Mouse (Mus musculus) liver, adult 2 months (tissue): Measurements from ENCODE around the gene Prss30. TPM values are rescaled to one million over a fixed set of nuclear protein-coding genes. Genes with fewer than 3 reads are reported as not detected.
"Not testable (repeated sequence)": the region's sequence is repeated elsewhere in the genome, so short reads cannot be mapped to it uniquely, and the experiment has no call there.

Experiments
- DNase-seq: peaks from one replicate; pipeline ENCODE4 v3.0.0-alpha.2; 2011; ENCODE audit warnings: low read depth, low spot score; ENCODE audit errors: extremely low read depth
- H3K27ac ChIP-seq: fragments of 200-500 bp; replicated peaks from 2 replicates; pipeline ENCODE4 v1.5.1; 2012; ENCODE audit warnings: low read depth, mild to moderate bottlenecking, control low read depth, inconsistent platforms, low read length; ENCODE audit not compliant: insufficient read depth
- H3K27me3 ChIP-seq: fragments of 200-500 bp; 2 replicates; pipeline ENCODE4 v1.6.1; 2012; ENCODE audit warnings: mild to moderate bottlenecking, moderate library complexity, low read length, inconsistent platforms; ENCODE audit not compliant: control insufficient read depth, insufficient read depth
- H3K36me3 ChIP-seq: fragments of 200-500 bp; 2 replicates; pipeline ENCODE4 v1.6.1; 2012; ENCODE audit warnings: low read length, inconsistent platforms; ENCODE audit not compliant: control insufficient read depth, insufficient read depth
- H3K4me1 ChIP-seq: fragments of 200-500 bp; 2 replicates; pipeline ENCODE4 v1.6.1; 2011; ENCODE audit warnings: low read length; ENCODE audit not compliant: control insufficient read depth, insufficient read depth
- H3K4me3 ChIP-seq: fragments of 200-500 bp; 2 replicates; pipeline ENCODE4 v1.5.1; 2011; ENCODE audit warnings: low read depth, mild to moderate bottlenecking, control low read depth, low read length, moderate library complexity; ENCODE audit not compliant: insufficient read depth
- H3K79me2 ChIP-seq: fragments of 200-500 bp; 2 replicates; pipeline ENCODE4 v1.6.1; 2012; ENCODE audit warnings: inconsistent platforms, mild to moderate bottlenecking, low read length, moderate library complexity; ENCODE audit not compliant: control insufficient read depth, insufficient read depth
- H3K9ac ChIP-seq: fragments of 200-500 bp; 2 replicates; pipeline ENCODE4 v1.6.1; 2012; ENCODE audit warnings: low read depth, mild to moderate bottlenecking, control low read depth, inconsistent platforms, low read length
- CTCF ChIP-seq: fragments of 200-500 bp; IDR thresholded peaks from 2 replicates; pipeline ENCODE4 v1.5.1; 2011; ENCODE audit warnings: low read depth, low read length, control low read depth
- POLR2A ChIP-seq: fragments of 200-500 bp; IDR thresholded peaks from 2 replicates; pipeline ENCODE4 v1.6.1; 2011; ENCODE audit warnings: low read length, control low read depth; ENCODE audit not compliant: insufficient read depth; ENCODE audit errors: extremely low read depth
- WGBS: fragments of 180-500 bp; shearing (Covaris S2); methylation state at CpG from one replicate; pipeline ENCODE4 v1.1.7; 2018; 5-methylcytosine and 5-hydroxymethylcytosine counted together
- polyA plus RNA-seq: library from polyadenylated mRNA; depleted of rRNA; stranded (reverse); fragments of >200 nt; gene quantifications from 2 replicates; pipeline ENCODE4 v1.2.3, GENCODE M21; 2012
- total RNA-seq: library from RNA; depleted of rRNA; stranded (reverse); fragments of >200 nt; gene quantifications from 2 replicates; pipeline ENCODE4 v1.2.3, GENCODE M21; 2014

Prss30 gene
- total and polyA plus RNA-seq, 2 experiments = 0.16 to 0.18 TPM

DNA sequence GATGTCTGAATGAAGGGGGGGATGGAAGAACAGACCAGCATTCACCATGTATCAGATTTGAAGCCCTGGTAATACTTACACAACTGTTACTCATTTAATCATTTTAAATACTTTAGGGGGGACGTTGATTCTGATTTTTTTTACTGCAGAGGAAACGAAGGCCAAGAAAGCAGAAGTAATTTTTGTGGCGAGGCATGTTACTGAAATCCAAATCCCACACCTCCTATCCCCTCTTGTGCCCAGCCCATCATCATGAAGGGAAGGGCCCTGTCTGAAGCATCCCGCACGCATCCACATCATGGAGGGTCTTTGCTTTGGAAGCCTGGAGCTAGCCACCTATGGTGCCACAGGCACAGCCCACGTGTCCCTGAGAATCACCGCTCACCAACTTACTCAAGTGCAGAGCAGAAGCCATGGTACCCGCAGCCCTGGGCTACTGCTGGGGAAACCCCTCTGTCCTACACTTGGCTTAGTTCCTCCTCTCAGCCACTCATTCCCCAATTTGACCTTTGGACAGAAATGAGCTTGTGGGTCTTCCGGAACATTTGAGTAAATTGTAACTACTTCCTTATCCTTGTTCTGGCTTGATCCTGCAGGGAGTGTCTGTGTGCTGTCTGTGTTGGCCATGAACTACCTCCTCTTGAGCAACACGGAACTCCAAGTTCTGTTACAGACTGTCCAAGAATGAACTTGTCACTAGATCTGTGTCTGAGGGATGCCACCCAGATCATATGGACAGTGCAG, 13.5 kb downstream of the Prss30 start:
- no peak overlapping the region for H3K9ac ChIP-seq
- no peaks in the 10 kb centered on the region for H3K36me3 ChIP-seq
- H3K27ac ChIP-seq = no peak overlapping the region
- DNase-seq = peak; percentile 56
- no peaks in the 10 kb centered on the region for H3K4me1 ChIP-seq
- TF ChIP-seq CTCF (no peak), POLR2A (no peak)
- H3K27me3 ChIP-seq = no peaks in the 10 kb centered on the region
- H3K4me3 ChIP-seq = no peak overlapping the region
- WGBS = 75% methylated on average over 10 of the region's 10 CpGs
- H3K79me2 ChIP-seq = no peaks in the 10 kb centered on the region

DNA sequence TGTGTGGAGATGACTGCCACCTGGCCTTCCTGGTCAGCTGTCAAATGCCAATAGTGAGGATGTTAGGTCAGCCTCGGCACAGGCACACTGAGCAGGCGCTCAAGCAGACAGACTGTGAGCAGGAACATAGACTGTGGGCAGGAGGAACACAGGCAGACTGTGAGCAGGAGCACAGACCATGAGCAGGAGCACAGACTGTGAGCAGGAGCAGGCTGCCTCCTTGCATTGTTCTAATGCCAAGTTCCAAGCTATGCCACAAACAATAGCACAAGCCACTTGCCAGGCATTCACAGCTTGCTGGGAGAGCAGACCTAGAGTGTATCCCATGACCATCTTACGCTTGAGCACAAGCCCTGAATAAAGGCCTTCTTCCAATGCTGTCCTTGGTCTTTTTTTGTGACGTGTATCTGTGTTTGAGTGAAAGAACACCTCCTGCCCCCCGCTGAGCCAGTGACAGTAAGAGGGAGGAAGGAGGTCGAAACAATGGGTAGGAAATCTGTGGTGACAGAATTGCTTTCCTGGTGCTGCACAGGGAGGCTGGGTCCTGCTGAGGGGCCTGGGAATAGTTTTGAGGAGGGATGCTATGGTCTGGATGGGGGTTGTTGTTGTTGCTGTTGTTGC, 14.5 kb downstream of the Prss30 start:
- 69% methylated on average over 6 of the region's 6 CpGs for WGBS
- no peaks in the 10 kb centered on the region for H3K79me2 ChIP-seq
- no peak for TF ChIP-seq CTCF
- TF ChIP-seq POLR2A = no peak
- H3K36me3 ChIP-seq = no peaks in the 10 kb centered on the region
- H3K4me1 ChIP-seq = no peaks in the 10 kb centered on the region
- H3K27ac ChIP-seq = no peak overlapping the region
- no peak overlapping the region for H3K9ac ChIP-seq
- no peak overlapping the region for H3K4me3 ChIP-seq
- DNase-seq = no peak
- H3K27me3 ChIP-seq = no peaks in the 10 kb centered on the region

DNA sequence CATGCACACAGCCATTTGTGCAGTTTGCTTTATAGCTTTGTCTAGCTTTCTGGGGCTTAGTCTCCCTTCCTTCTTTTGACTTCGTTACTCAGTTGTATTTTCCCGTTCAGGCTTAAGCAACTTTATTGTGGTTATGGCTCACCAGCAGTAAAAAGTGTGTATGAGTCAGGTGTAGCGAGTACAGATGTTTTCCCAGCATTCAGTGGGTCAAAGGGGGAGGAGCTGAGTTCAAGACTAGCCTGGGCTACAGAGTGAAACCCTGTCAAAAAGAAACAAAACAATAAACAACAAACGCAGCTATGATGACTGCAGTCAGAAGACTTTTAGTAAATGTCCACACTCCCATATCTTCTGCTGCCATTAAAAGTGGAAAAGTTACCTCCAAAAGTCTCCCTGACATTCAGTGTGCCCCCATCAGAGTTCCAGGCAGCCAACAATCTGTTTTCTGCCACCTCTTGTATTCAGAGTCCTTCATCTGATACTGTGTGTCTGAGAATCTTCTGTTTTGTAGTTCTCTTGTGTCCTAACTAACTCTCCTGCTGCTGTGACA, 18.7 kb downstream of the Prss30 start:
- 76% methylated on average over 4 of the region's 4 CpGs for WGBS
- no peak for TF ChIP-seq POLR2A
- no peak for TF ChIP-seq CTCF
- no peak overlapping the region for H3K9ac ChIP-seq
- H3K27me3 ChIP-seq = no peaks in the 10 kb centered on the region
- H3K27ac ChIP-seq = no peak overlapping the region
- no peak overlapping the region for H3K4me3 ChIP-seq
- no peaks in the 10 kb centered on the region for H3K4me1 ChIP-seq
- H3K36me3 ChIP-seq = no peaks in the 10 kb centered on the region
- no peaks in the 10 kb centered on the region for H3K79me2 ChIP-seq
- DNase-seq = no peak

DNA sequence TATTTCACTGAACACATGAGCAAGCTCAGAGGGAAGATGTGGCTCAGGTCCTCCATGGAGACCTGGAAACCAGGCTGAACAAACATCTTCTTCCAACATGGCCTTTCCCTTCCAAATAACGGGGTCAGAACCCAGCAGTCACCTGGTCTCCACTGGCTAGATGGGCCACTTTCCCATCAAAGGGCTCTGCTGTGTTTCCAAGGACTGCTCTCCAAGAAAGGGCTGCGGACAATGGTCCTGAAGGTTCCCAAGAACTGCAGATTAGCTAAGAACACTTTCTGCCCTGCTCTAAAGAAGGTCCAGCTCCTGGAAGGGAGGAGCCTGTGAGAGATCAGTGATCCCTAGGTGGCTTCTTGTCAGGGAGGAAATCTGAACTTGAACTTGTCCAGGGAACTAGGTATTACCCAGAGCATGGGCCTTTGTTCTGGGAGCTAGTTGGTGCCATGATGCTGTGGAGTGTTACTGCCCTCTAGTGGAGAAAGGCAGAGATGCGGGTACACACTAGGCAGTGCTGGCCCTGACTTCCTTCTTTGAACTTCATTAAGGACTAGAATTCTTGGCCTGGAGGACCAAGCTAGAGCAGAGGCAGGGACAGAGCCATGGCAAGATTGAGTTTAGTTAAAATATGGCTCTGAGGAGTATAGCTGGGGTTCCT, 20.2 kb downstream of the Prss30 start:
- Histone ChIP-seq H3K27me3 (no peaks in the 10 kb centered on the region), H3K4me3 (no peak overlapping the region), H3K4me1 (no peaks in the 10 kb centered on the region), H3K36me3 (no peaks in the 10 kb centered on the region), H3K9ac (no peak overlapping the region), H3K27ac (no peak overlapping the region), H3K79me2 (no peaks in the 10 kb centered on the region)
- TF ChIP-seq CTCF = peak; percentile 86
- no peak for TF ChIP-seq POLR2A
- DNase-seq = peak; percentile 55
- 39% methylated on average over 3 of the region's 3 CpGs for WGBS

DNA sequence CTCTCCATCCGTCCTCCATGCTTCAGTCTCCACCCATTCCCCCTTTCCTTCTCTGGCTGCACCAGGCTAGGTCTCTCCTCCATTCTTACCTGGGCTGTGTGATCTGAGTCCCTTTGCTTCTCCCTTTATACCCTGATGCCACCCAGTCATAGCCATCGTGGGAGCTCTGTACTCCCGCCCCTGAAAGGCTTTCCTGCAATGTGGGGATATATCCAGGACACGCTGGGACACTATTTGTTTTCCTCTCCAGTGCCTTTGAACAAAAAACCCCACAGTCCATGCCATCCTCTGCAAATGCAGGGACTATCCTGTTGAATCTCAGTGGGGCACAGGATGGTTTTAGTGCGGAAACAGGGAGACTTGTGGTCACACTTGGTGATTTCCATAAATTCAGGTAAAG, 25.2 kb downstream of the Prss30 start, which contains the start of gene Sbpl:
Sbpl (minus strand) TSS at position 101 of the 400 bp plus-strand sequence.
- H3K36me3 ChIP-seq = no peaks in the 10 kb centered on the region
- no peaks in the 10 kb centered on the region for H3K27me3 ChIP-seq
- DNase-seq = no peak
- TF ChIP-seq CTCF (no peak), POLR2A (no peak)
- no peak within 1 kb of the TSS for H3K27ac ChIP-seq
- 75% methylated on average over 5 of the region's 5 CpGs for WGBS
- H3K4me1 ChIP-seq = no peaks in the 10 kb centered on the region
- H3K79me2 ChIP-seq = no peaks in the 10 kb centered on the region
- no peak within 1 kb of the TSS for H3K9ac ChIP-seq
- H3K4me3 ChIP-seq = no peak within 1 kb of the TSS

DNA sequence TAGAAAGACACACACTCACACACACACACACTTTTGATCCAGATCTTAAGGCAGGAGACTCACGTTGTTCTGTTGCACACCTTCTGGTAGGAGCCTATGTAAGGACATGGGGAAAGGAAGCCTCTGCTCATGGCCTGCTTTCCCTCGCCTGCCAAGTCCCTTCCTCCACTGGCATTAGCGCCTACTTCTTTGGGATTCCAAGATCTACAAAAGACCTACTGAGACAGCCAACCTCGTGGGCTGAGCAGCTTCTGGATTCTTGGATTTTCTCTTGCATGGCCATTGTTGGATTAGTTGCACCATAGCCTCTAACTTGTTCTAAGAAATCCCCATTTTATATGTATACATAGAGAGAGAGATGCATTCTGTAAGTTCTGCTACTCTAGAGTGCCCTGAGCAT, 29.5 kb downstream of the Prss30 start:
- WGBS = 75% methylated on average over 4 of the region's 4 CpGs
- not testable (repeated sequence) for H3K9ac ChIP-seq, H3K27me3 ChIP-seq, H3K4me1 ChIP-seq, H3K36me3 ChIP-seq, H3K27ac ChIP-seq, H3K4me3 ChIP-seq, H3K79me2 ChIP-seq, DNase-seq
